Mouse (Mus musculus) cerebellum, adult 2 months (tissue): ENCODE results near the gene Spop. TPM values are rescaled to one million over a fixed set of nuclear protein-coding genes. Genes with fewer than 3 reads are reported as not detected.

ENCODE experiments used
- DNase-seq, 2 experiments: peaks; one replicate each; pipeline ENCODE4 v3.0.0; 2021
- H3K27ac ChIP-seq: fragments of 200-500 bp; 2 replicates; pipeline ENCODE4 v1.5.1; 2012; ENCODE audit warnings: low read length, control low read depth, inconsistent platforms; ENCODE audit not compliant: insufficient read depth
- H3K27me3 ChIP-seq: fragments of 200-500 bp; 2 replicates; pipeline ENCODE4 v1.6.1; 2012; ENCODE audit warnings: inconsistent platforms, mild to moderate bottlenecking, low read length, moderate library complexity; ENCODE audit not compliant: control insufficient read depth, insufficient read depth
- H3K4me1 ChIP-seq: fragments of 200-500 bp; 2 replicates; pipeline ENCODE4 v1.6.1; 2011; ENCODE audit warnings: low read length; ENCODE audit not compliant: control insufficient read depth, insufficient read depth
- H3K4me3 ChIP-seq: fragments of 200-500 bp; replicated peaks from 2 replicates; pipeline ENCODE3; 2011; ENCODE audit warnings: mild to moderate bottlenecking, low read depth, low read length, control low read depth; ENCODE audit not compliant: insufficient read depth
- CTCF ChIP-seq: fragments of 200-500 bp; IDR thresholded peaks from 2 replicates; pipeline ENCODE4 v1.5.1; 2011; ENCODE audit warnings: low read depth, mild to moderate bottlenecking, control low read depth, low read length, moderate library complexity, borderline replicate concordance; ENCODE audit not compliant: insufficient read depth
- POLR2A ChIP-seq: fragments of 200-500 bp; IDR thresholded peaks from 2 replicates; pipeline ENCODE4 v1.6.1; 2011; ENCODE audit warnings: low read length, control low read depth, borderline replicate concordance; ENCODE audit not compliant: insufficient read depth
- WGBS: fragments of 180-500 bp; shearing (Covaris S2); methylation state at CpG from one replicate; pipeline ENCODE4 v1.1.7; 2018; 5-methylcytosine and 5-hydroxymethylcytosine counted together
- polyA plus RNA-seq: library from polyadenylated mRNA; depleted of rRNA; stranded (reverse); fragments of >200 nt; gene quantifications from 2 replicates; pipeline ENCODE4 v1.2.3, GENCODE M21; 2012

Gene Spop
- polyA plus RNA-seq, 1 experiment = 149 TPM

GRCm38 (mm10) chr11:95369964-95370890, 43.7 kb upstream of the Spop start:
- no peaks in the 10 kb centered on the region for H3K27me3 ChIP-seq
- H3K27ac ChIP-seq = no peak overlapping the region
- no peak overlapping the region for H3K4me3 ChIP-seq
- no peak for DNase-seq
- TF ChIP-seq POLR2A (no peak), CTCF (no peak)
- WGBS = 33% methylated on average over 15 of the region's 15 CpGs
- H3K4me1 ChIP-seq = 0 out of 2 replicates have a peak, but pooled peaks cover 5% of the 10 kb centered on the region

- Histone ChIP-seq H3K4me3 (no peak overlapping the region), H3K4me1 (0 out of 2 replicates have a peak, but pooled peaks cover under 1% of the 10 kb centered on the region), H3K27me3 (no peaks in the 10 kb centered on the region), H3K27ac (no peak overlapping the region)
- TF ChIP-seq POLR2A (no peak), CTCF (no peak)
- DNase-seq = no peak
- 94% methylated on average over 7 of the region's 7 CpGs for WGBS
These were observed 42.7 kb upstream of the Spop start for GRCm38 (mm10) chr11:95371182-95371581.

GRCm38 (mm10) chr11:95378926-95379325, 35.0 kb upstream of the Spop start:
- H3K4me3 ChIP-seq = no peak overlapping the region
- H3K27me3 ChIP-seq = no peaks in the 10 kb centered on the region
- H3K4me1 ChIP-seq = 0 out of 2 replicates have a peak, but pooled peaks cover 3% of the 10 kb centered on the region
- WGBS = 86% methylated on average over 9 of the region's 9 CpGs
- no peak for DNase-seq
- H3K27ac ChIP-seq = no peak overlapping the region
- TF ChIP-seq CTCF (no peak), POLR2A (no peak)

- no peaks in the 10 kb centered on the region for H3K27me3 ChIP-seq
- H3K4me3 ChIP-seq = no peak overlapping the region
- no peak for TF ChIP-seq CTCF
- TF ChIP-seq POLR2A = no peak
- no peak overlapping the region for H3K27ac ChIP-seq
- H3K4me1 ChIP-seq = 0 out of 2 replicates have a peak, but pooled peaks cover 3% of the 10 kb centered on the region
- 70% methylated on average over 5 of the region's 5 CpGs for WGBS
- no peak for DNase-seq
These were observed 34.3 kb upstream of the Spop start for GRCm38 (mm10) chr11:95379552-95379951.

GRCm38 (mm10) chr11:95380711-95381110, 33.2 kb upstream of the Spop start:
- no peak for TF ChIP-seq CTCF
- TF ChIP-seq POLR2A = no peak
- H3K4me3 ChIP-seq = no peak overlapping the region
- H3K27ac ChIP-seq = no peak overlapping the region
- peaks cover 6% of the 10 kb centered on the region; the same call in 1 of the 2 replicates for H3K4me1 ChIP-seq
- DNase-seq = no peak
- H3K27me3 ChIP-seq = no peaks in the 10 kb centered on the region
- 94% methylated on average over 7 of the region's 7 CpGs for WGBS

- peaks cover 7% of the 10 kb centered on the region; the same call in 1 of the 2 replicates for H3K4me1 ChIP-seq
- no peak overlapping the region for H3K4me3 ChIP-seq
- H3K27me3 ChIP-seq = no peaks in the 10 kb centered on the region
- DNase-seq = no peak
- TF ChIP-seq CTCF (no peak), POLR2A (no peak)
- 92% methylated on average over 1 of the region's 1 CpGs for WGBS
- no peak overlapping the region for H3K27ac ChIP-seq
These were observed 32.7 kb upstream of the Spop start for GRCm38 (mm10) chr11:95381146-95381545.

- Histone ChIP-seq H3K27ac (no peak overlapping the region), H3K4me1 (peaks cover 11% of the 10 kb centered on the region), H3K27me3 (no peaks in the 10 kb centered on the region), H3K4me3 (no peak overlapping the region)
- DNase-seq = no peak
- TF ChIP-seq CTCF (no peak), POLR2A (no peak)
- WGBS = 87% methylated on average over 5 of the region's 5 CpGs
These were observed 30.4 kb upstream of the Spop start for GRCm38 (mm10) chr11:95383331-95383986.

GRCm38 (mm10) chr11:95384004-95384318, 29.9 kb upstream of the Spop start:
- Histone ChIP-seq H3K27me3 (no peaks in the 10 kb centered on the region), H3K4me3 (no peak overlapping the region), H3K27ac (no peak overlapping the region), H3K4me1 (peaks cover 13% of the 10 kb centered on the region)
- DNase-seq = no peak
- no peak for TF ChIP-seq POLR2A
- no peak for TF ChIP-seq CTCF
- WGBS = 43% methylated on average over 9 of the region's 9 CpGs
